Mouse (Mus musculus): ENCODE results near the gene Gcnt7.

Gcnt7 gene

DNA sequence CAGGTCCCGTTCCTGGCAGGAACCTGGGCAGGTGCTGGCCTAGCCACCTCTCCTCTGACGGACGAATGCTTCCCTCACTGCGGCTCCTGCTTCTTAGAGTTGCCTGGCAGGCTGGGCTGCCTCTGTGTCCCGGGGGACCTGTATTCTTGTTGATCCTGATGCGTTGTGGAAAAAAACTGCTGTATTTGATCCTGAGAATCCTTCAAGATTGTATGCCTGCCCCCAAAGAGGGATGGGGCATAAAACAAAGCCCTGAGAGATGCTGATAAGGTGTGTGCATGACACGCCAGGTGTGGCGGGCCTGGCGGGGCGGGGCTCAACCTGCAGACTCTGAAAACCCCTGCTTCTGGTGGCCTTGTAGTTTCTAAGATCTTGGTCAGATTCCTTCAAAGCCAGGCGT, at the start of gene Gcnt7:
Gene Gcnt7 (minus strand): TSS at position 101 of the 400 bp plus-strand sequence.
- DNase-seq (ENCODE audit: low spot score): no peak

DNA sequence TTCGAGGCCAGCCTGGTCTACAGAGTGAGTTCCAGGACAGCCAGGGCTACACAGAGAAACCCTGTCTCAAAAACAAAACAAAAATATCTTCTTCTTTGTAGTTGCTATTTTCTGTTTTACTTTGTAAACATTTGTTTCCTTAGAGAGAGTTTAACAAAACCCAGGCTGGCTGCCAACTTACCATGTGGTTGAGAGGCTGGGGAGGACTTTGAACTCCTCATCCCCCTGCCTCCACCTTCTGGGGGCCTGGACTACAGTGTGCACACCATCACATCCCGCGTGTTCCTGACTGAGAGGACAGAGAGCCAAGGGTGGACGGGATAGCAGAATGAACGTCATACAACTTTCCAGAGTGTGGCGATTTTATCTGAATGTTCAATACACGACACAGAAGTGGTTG, 47.7 kb upstream of the Gcnt7 start:
- DNase-seq (ENCODE audit: low spot score): no peak

DNA sequence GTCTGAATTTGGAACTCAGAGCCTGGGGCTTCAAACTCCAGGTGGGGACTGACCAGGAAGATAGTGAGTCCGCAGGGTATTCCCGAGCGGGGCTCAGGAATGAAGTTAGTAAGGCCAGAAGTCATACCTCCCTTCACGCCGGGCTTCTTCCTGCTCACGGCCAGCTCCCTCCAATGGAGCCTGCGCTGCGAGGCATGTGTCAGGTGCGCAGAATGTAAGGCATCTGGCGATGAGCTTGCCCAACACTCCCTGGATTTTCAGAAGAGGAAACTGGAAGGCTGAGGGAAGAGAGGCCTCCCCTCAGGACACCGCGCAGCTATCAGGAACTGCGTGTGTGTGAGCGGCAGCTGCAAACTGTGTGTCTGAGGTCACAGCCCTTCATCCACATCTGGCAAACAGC, 43.8 kb upstream of the Gcnt7 start:
- no peak for DNase-seq (ENCODE audit: low spot score)

DNA sequence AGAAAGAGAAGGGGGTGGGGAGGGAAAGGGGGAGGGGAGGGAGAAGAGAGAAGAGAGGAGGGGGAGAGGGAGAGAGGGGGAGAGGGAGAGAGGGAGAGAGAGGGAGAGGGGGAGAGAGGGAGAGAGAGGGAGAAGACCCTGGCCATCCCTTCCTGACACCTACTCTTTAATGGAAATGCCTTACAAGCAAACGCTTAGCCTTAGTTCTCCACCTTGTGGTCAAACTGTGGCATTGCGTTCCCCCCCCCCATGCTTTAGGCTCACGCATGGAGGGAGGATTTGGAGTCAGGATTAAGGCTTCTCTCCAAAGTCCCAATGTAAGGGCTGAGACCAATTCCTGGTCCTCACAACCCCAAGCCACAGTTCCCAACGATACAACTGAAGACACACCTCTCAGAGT, 42.9 kb upstream of the Gcnt7 start:
- DNase-seq (ENCODE audit: low spot score): peak; percentile 49

DNA sequence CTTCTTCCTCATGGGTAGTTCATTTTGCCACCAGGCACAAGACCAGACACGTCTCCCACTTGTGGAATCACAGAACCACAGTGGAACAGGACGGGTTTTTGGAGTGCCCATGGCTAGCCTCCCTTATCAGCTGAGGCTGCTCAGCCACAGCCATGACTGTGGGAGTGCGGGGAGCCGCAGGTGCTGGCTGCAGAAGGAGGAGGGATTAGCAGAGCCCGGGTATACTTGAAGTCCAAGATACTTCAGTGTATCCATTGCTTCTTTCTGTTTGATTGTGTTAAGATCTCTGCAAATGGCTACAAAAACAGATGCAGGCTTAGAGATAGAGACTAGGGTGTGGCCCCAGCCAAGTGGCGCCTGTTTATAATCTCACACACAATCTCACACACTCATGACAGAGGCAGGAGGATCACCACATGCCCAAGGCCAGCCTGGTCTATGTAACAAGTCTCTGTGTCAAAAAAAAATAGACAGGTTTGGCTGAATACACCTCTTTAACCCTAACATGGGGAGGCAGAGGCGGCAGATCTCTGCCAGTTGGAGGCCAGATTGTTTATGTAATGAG, 42.4 kb upstream of the Gcnt7 start:
- DNase-seq (ENCODE audit: low spot score): no peak

DNA sequence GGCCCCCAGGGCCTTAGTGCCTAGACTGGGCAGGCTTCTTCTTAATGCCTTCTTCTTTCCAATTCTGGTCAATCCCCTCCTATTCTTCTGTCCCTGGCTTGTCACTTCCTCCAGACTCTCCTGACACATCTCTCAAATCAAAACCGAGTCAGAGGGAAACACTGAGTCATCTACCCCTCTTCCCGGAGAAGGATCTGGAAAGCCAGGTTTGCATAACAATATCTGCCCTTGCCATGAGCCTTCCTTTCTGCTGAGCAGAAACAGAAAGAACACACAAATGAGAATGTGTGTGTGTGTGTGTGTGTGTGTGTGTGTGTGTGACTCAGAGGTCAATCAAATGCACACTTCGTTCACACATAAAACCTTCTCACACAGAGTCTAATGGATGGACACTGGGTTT, 40.4 kb upstream of the Gcnt7 start:
- peak; percentile 37 for DNase-seq (ENCODE audit: low spot score)

DNA sequence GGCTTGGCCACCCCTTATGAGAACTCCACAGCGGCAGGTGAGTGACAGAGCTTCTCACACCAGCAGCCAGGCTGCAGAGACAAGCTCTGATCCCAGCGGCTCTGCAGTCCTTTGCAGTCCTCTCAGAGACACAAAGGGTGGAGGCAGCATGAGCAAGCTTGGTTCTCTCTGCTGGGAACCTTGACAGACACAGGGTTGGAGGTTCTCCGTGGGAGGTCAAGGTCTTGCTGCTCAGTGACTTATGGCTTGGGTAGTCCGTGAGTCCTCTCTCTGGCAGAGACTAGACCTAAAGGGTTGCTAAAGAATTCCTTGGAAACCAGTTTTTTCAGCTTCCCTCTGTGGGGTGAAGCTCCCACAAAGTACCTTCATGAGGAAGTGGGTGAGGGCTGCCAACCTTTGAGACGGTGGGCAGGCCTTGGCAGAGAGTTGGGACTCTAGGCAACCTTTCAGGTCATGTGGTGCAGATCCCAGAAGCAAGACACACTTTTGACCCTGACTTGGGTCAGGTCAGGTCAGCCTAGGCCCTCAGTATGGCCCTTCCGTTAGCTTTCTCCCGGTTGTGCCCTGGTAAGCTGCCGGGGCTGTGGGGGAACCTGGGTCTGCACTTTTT, 38.4 kb upstream of the Gcnt7 start:
- no peak for DNase-seq (ENCODE audit: low spot score)

DNA sequence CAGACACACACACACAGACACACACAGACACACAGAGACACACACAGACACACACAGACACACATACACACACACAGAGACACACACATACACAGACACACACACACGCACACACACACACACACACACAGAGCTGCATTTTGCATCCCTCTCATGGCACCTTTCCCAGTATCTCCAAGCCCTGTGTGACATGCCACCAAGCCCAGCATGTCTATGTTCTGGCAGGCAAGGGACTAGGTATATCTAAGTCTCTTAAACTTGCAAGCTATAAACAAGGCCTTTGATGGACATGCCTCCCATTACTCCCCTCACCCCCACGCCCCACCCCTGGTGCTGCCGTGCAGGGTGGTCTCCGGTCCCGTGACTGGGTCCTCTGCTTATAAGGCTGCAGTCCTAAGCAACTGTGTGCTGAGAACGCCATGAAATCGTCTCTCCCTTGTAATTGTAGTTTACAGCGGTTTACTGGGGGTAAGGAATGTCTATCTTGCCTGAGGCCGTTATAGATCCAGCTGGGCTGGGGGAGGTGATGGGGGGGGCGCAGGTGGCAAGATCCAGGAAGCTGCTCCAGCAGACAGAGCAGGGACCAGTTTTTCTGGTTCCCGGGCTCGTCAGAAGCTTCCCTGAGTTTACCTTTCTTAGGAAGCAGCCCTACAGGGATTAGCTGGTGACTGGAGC, 26.4 kb upstream of the Gcnt7 start:
- DNase-seq (ENCODE audit: low spot score): no peak

DNA sequence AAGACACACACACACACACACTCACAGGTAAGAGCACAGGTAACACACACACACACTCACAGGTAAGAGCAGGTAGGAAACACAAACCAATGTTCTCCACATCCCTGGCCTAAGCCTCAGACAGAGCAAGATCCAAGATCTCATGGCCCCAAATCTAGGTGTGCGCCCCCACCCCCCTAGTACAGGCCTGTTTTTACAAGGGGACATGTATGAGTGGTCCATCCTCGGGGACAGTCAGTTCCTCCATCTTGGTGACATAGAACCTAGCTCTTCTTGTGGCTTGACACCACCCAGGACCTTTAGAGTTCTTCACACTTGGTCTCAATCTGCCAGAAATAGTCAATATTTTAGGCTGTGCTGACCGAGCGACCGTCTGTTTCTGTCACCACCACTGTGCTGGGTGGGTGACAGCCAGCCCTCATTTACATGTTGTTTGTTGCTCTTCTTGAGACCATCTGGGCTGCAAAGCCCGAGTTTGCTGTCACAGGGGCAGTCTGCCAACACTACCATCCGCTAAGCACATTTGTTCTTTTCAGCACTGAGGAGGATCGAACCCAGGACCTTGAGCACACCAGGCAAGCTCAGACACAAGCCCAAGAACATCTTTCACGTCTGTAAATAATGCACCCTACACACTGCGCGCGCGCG, 25.5 kb upstream of the Gcnt7 start:
- no peak for DNase-seq (ENCODE audit: low spot score)

DNA sequence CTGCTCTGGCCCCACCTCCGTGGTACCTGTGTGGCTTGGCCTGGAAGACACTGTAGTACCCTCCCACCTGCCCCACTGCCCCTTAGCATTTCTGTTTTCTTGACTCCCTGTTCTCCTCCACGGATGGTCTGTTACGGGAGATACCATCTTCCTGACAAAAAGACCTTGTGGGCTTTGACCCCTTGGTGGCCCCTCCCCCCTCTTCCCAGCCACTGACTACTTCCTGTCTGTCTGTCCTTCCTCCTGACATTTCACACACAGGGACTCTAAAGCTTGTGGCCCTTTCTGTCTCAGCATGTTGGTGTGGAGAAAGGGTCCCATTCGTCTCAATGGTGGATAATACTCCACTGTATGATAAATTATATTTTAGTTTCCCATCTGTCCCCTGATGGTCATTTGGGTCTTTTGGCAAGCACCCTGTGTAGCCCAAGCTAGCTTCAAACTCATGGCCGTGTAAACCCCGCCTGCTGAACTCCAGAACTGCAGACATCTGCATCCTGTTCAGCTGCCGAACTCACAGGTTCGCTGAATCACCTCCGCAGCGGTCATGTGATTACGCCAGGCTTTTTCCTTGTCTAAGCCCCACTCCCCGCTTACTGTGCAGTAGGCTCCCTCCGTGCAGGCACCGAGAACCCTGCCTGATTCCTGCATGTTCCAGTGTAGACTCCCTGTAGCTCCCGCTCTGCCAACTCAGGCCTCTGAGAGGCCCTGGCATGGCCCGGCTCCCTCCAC, 23.4 kb upstream of the Gcnt7 start:
- no peak for DNase-seq (ENCODE audit: low spot score)

DNA sequence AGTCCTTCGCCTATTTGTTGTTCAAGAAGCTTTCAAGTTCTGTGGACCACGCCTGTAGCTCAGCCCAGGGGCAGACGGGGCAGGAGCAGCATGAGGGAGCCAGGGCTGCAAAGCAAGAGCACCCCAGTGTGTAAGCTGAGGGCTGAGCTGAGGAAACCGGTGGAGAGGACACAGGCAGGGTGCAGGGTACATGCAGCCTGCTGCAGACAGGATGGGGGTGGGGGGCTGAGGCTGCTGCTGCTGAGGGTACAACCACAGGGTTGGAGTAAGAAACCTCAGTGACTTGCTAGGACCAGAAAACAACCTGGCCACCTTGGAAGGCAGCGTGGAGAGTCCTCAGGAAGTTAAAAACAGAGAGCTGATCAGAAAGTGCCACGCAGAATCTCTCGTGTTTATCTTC, 21.9 kb upstream of the Gcnt7 start:
- no peak for DNase-seq (ENCODE audit: low spot score)

DNA sequence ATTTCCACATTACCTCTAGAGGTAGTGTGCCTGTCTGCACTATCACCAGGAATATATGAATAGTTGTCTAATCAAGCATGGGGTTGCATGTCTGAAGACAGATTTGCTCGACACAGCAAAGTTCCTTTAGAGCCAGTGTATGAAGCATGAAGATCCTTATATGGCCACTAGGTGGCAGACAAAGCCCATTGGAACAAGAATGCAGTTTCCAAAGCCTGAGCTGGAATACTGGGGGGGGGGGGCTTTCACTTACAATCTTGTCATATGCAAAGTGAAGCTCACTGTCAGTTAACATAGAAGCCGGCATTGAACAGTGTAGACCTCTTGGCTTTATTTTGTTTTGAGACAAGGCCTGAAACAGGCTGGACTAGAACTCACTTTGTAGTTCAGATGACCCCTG, 19.5 kb upstream of the Gcnt7 start:
- peak; percentile 83 for DNase-seq (ENCODE audit: low spot score)

DNA sequence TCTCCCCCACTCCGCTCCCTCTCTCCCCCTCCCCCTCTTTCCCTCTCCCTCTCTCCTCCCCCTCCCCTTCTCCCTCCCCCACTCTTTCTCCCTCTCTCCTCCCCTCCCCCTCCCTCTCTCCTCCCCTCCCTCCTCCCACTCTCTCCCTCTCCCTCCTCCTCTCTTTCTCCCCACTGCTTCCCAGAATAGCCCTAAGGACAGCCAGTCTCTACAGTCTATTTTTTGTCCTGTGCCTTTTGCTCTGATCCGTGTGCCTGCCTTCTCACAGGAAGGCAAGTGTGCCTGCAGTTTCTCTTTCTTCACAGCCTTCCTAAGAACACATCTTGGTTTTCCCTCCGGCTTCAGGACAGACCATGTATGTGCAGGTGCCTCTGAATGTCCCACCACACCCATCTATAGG, 19.0 kb upstream of the Gcnt7 start:
- peak; percentile 43 for DNase-seq (ENCODE audit: low spot score)

DNA sequence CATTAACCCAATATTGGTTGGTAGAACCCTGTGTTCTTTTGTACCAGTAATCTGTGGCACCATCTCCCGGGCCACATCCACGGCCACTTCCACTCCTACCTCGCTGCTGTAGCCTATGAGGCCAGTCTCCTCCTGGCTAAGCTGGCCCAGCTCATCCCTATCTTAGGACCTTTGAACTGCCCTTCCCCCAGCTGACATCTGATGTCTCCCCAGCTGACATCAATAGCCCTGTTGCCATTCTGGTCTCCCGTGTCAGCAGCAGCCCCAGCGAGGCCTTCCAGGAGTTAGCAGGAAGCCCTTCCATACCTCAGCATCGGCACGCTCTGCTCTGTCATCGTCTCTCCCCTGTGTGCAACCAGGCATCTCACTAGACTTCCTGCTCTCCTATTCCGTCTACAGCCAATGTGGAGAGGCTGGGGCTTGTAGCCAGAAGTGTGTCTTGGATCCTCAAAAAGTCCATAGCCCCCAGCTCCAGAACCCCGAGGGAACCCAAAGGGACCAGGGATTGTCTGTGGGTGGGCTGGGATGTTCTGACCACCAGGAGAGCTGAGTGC, 18.4 kb upstream of the Gcnt7 start:
- no peak for DNase-seq (ENCODE audit: low spot score)

DNA sequence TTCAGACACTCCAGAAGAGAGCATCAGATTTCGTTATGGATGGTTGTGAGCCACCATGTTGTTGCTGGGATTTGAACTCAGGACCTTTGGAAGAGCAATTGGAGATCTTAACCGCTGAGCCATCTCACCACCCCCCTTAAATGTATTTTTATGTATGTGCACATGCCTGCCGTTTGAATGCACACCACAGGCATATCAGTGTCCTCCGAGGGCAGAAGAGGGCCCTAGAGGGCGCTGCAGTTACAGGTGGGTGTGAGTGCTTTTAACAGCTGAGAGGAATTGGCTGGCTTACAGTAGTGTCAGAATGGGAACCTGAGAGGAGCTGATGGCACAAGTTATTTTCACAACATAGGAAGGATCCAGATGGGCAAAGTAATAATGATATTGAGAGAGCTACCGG, 16.6 kb upstream of the Gcnt7 start:
- DNase-seq (ENCODE audit: low spot score): peak; percentile 43

DNA sequence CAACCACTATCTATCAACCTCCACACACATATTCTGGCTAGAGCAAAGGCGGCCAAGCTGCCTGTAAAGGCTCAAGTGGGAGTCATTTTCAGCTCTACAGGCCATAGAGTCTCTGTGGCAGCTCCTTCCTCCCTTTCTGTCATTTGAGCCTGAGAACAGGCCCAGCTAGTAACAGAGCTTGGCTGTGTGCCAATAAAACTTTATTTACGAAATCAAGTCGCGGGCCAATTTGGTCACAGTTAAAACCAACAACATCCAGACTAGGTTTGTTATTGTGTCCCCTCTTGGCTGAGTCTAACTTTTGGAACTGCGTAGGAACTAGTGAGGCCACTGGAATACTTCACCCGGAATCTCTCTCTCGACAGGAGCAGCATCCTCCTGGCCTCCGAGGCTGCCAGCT, 15.2 kb upstream of the Gcnt7 start:
- DNase-seq (ENCODE audit: low spot score): peak; percentile 95

DNA sequence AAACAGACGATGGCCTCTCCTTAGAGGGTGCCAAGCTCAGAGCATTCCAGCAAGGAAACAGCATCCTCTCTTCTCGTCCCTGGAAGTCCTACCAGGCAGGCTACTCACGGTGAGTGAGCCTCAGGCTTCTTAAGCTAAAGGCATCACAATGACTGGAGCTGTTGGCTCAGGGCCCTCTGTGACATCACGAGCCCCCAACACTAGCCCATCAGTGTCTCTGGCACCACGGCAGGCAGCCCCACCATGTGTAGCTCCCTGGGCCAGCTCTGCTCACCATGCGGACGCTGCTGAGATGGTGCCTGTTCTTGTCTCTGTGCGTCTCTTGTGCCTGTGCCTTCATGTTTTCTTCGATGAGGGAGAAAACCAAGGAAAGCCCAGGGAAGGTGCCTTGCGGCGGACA, 13.9 kb upstream of the Gcnt7 start, which contains the start of gene Fam209:
Gene Fam209 (plus strand): TSS at position 203 of the 400 bp plus-strand sequence.
- no peak for DNase-seq (ENCODE audit: low spot score)

DNA sequence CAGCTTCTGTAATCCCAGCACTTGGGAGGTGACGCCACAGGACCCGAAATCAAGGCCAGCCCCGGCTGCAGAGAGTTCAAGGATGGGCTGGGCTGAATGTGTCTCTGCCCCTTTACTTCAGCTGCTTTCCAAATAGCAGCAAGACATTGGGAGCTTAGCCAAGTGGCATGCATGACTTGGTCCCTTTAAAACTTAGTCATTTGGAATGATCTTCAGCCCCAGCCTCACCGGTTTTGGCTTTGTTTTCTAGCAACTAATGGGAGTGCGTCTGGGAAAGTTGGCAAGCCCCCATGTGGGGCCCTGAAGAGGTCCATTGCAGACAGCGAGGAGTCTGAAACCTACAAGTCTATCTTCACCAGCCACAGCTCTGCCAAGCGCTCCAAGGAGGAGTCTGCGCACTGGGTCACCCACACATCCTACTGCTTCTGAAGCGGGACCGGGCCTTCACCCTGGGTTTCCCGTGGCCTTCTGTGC, 10.0 kb upstream of the Gcnt7 start:
- peak; percentile 88 for DNase-seq (ENCODE audit: low spot score)

DNA sequence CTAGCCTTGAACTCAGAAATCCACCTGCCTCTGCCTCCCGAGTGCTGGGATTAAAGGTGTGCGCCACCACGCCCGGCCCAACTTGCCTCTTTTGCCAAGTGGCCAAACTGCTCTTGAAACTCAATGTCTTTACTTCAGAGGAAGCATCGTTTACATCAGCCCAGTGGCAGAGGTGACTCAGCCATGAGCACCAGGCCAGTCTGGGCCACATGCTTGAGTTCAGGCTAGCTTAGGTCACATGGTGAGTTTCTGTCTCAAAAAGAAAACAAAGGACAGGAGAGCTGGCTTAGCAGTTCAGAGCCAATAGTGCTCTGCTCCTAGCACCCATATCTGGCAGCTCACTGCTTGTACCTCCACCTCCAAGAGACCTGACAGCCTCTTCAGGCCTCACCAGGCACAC, 8.8 kb upstream of the Gcnt7 start:
- DNase-seq (ENCODE audit: low spot score): peak; percentile 45

DNA sequence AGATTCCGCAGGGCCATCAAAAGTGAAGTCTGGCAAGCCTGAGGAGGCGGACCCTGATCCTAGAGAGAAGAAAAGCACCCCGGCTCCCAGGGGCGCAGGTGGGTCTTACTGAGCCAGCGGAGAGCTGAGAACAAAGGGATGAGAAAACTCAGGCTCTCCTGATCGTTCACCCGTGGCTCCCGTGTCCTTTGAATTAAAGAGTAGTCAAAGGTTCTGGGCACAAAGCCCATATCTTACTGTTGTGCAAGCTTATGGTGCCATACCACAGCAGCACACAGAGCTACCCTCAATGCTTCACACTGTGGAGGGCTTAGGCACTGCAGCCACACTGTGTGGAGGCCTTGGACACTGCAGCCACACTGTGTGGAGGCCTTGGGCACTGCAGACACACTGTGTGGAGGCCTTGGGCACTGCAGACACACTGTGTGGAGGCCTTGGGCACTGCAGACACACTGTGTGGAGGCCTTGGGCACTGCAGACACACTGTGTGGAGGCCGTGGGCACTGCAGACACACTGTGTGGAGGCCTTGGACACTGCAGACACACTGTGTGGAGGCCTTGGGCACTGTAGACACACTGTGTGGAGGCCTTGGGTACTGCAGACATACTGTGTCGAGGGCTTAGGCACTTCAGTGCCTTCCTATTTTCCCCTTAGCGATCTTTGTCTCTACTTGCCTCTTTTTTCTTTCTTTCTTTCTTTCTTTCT, 8.2 kb upstream of the Gcnt7 start:
- DNase-seq (ENCODE audit: low spot score): no peak

DNA sequence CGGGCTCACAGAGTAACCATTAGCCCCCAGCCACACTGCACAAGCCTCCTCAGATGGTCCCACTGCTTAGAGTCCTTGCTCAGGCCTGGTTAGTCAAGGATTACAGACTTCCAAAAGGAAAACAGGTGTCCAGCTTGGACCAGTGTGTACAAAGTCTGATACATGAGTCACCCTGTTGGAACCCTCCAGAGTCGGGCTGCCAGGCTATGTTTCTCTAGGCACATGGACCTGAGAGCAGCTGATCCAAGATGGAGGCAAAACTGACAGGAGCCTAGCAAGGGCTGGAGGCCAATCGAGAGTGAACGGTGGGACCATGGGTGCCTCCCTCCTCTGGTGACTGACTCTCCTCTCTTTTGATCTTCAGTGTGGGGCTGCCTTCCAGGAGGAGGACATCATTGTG, 4.4 kb upstream of the Gcnt7 start:
- no peak for DNase-seq (ENCODE audit: low spot score)

All from adipocyte (in vitro differentiated cells).